Mouse (Mus musculus) lung, postnatal 0 days (tissue): Measurements from ENCODE around the gene Gm15319.
"Not testable (repeated sequence)": the region's sequence is repeated elsewhere in the genome, so short reads cannot be mapped to it uniquely, and the experiment has no call there.

ENCODE experiments used
- CTCF ChIP-seq: IDR thresholded peaks from 2 replicates; pipeline ENCODE4 v1.5.1; 2016; ENCODE audit warnings: antibody characterized with exemption, mild to moderate bottlenecking
- EP300 ChIP-seq: IDR thresholded peaks from 2 replicates; pipeline ENCODE4 v1.6.1; 2016; ENCODE audit warnings: antibody characterized with exemption, mild to moderate bottlenecking, control low read depth

DNA sequence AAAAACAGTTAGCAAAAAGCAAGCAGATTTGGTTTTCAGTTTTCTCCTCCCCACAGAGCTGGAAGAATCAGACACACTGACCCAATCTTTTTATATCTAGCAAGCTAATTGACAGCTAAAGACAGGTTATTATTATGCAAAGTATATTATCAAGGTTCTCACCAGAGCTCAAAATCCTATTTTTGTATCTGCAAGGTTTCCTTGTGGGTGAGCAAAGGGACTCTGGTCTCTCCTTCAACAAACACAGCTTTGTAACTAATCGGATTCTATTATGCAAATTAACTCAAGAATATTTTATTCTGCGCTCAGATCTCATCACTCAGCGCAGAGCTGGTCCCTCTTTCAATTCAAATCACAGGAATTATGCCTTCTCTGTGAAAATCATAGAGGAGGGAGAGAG is 74.1 kb downstream of the Gm15319 start:
- not testable (repeated sequence) for TF ChIP-seq CTCF, EP300
